In the genomic region with DNA sequence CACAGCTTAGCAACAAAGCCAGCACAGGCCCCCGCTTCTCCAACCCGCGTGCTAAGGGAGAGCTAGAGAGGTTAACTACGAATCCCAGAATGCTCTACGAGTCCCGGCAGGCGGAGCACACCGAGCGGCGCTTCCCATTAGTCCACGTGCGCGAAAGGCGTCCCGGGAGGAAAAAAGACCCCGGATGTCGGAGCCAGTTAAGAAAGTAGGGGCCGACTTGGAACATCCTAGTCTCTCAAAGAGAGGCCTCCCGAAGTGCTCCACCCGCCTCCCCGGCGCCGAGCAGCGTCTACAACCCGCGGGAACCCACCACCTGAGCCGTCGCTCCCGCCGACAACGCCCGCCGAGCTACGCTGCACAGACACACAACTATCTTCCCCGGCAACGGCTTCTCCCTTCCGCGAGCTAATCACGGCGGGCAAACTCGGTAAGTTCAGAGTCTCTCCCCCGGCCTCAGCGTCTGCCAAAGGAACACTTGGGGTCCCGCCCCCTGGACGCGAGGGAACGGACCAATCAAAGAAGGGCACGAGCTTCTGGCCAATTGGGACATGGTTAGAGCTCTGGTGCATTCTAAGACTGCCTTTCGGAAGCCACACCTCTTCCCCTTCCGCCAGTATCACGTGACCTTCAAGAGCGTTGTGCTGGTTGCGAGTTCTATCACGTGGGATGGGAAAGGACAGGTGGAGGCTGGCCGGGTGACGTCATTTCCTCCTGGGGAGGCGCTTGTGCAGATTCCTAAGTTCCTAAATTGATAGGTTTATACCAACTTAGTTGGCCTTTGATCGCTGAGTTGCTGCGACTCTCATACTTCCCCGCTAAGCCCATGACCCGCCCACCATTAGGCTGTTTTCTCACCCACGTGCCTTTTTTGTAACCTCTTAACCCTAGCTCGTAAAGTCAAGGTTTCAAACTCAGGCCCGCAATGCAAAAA, we compare ENCODE assay signal across 8 mouse cellular contexts. TPM values are rescaled to one million over a fixed set of nuclear protein-coding genes. Genes with fewer than 3 reads are reported as not detected.
DNase-seq lines count a peak whose midpoint lies in the region; ATAC-seq and TF ChIP-seq lines count a peak whose summit lies in the region.

A gene (plus strand): TSS at position 101 of the 931 bp plus-strand sequence.
A gene (minus strand): TSS at position 591 of the 931 bp plus-strand sequence.

- no peaks in the 10 kb centered on the region for H3K27me3 ChIP-seq in forebrain, embryonic 15.5 days

- H3K4me1 ChIP-seq in ES-E14 (ENCODE audit: control insufficient read depth in 2 of 2, insufficient read depth in 2 of 2, low read length in 2 of 2, poor library complexity in 1 of 2) = peaks cover 4 to 12% of the 10 kb centered on the region in 2 experiments
- peaks cover 26% of the 10 kb centered on the region for H3K4me1 ChIP-seq in forebrain, embryonic 15.5 days
- no peaks in the 10 kb centered on the region for H3K4me1 ChIP-seq in lung, adult 2 months (ENCODE audit: control insufficient read depth, insufficient read depth, low read length)

- peak within 1 kb of the TSS; percentile 79 for H3K4me2 ChIP-seq in forebrain, embryonic 15.5 days (replicated peaks)

- peak; percentile 70 for TF ChIP-seq POLR2A in lung, adult 2 months (IDR thresholded peaks at IDR 0.05; ENCODE audit: borderline replicate concordance, extremely low read depth, low read depth, low read length)

- peak within 1 kb of the TSS; percentile 97 for H3K9ac ChIP-seq in ES-E14 (ENCODE audit: insufficient read depth, low read depth, low read length, poor library complexity, severe bottlenecking)
- peak within 1 kb of the TSS; percentile 81 for H3K9ac ChIP-seq in forebrain, embryonic 15.5 days (replicated peaks)

- DNase-seq in ES-E14 (ENCODE audit: low read depth, low spot score) = peak; percentile 99
- peak; percentile 99 for DNase-seq in cerebellum, adult 11-12 months
- DNase-seq in heart, postnatal 25 days (ENCODE audit: low spot score) = peak; percentile 98
- DNase-seq in layer of hippocampus, adult 18-20 months (ENCODE audit: low spot score in 2 of 2) = peak; percentile 98 to 99
- peak; percentile 93 for DNase-seq in lung, adult 2 months
- DNase-seq in thymus, adult 18-20 months = peak; percentile 95 to 99

- peak; percentile 98 for ATAC-seq in forebrain, embryonic 15.5 days (replicated peaks)
- ATAC-seq in neutrophil, adult 5-6 weeks (ENCODE audit: extremely low read depth, insufficient number of reproducible peaks, low FRiP score, poor library complexity, severe bottlenecking) = peak; percentile 96

- intact Hi-C loops in heart, postnatal 25 days (cut with DNase I) = no loop called here

- no peak for TF ChIP-seq CTCF in lung, adult 2 months (IDR thresholded peaks at IDR 0.05; ENCODE audit: insufficient read depth, low read length)

- H3K27ac ChIP-seq in ES-E14 (ENCODE audit: insufficient read depth, low read depth, low read length, poor library complexity, severe bottlenecking) = peak within 1 kb of the TSS; percentile 99
- H3K27ac ChIP-seq in forebrain, embryonic 15.5 days (replicated peaks) = peak within 1 kb of the TSS; percentile 98

- H3K4me3 ChIP-seq in ES-E14 (ENCODE audit: insufficient read depth in 1 of 2, low read depth in 1 of 2, low read length in 2 of 2, poor library complexity in 1 of 2, severe bottlenecking in 1 of 2) = peak within 1 kb of the TSS; percentile 94 to 100
- peak within 1 kb of the TSS; percentile 84 for H3K4me3 ChIP-seq in forebrain, embryonic 15.5 days
- peak within 1 kb of the TSS; percentile 86 for H3K4me3 ChIP-seq in lung, adult 2 months (replicated peaks; ENCODE audit: extremely low read depth, low read depth, low read length)

- WGBS in forebrain, embryonic 15.5 days = under 1% methylated on average over 64 of the region's 64 CpGs
- WGBS in lung, adult 2 months = under 1% methylated on average over 64 of the region's 64 CpGs

- peaks cover 40% of the 10 kb centered on the region for H3K36me3 ChIP-seq in ES-E14 (ENCODE audit: control insufficient read depth, insufficient read depth, low read length, poor library complexity, severe bottlenecking)
- peaks cover 28% of the 10 kb centered on the region for H3K36me3 ChIP-seq in forebrain, embryonic 15.5 days

- in situ Hi-C loops in ES-E14 (cut with MboI; ENCODE audit: low sequenced_read_pairs in 2 of 2, unreplicated experiment in 2 of 2) = no loop called here

- no peaks in the 10 kb centered on the region for H3K9me3 ChIP-seq in ES-E14 (ENCODE audit: control insufficient read depth, insufficient read depth, low read depth, low read length)
- no peaks in the 10 kb centered on the region for H3K9me3 ChIP-seq in forebrain, embryonic 15.5 days

TF ChIP-seq in ES-E14, 5 proteins besides CTCF, POLR2A, EP300 and RAD21:
- TF ChIP-seq ZC3H11A (IDR thresholded peaks at IDR 0.05; ENCODE audit: borderline replicate concordance, low read depth, low read length) (no peak), MAFK (IDR thresholded peaks at IDR 0.05; ENCODE audit: insufficient read depth, low read depth, low read length) (no peak), ZNF384 (IDR thresholded peaks at IDR 0.05; ENCODE audit: low read depth, low read length) (no peak), HCFC1 (IDR thresholded peaks at IDR 0.05; ENCODE audit: borderline replicate concordance, insufficient read depth, low read length) (peak; percentile 89)

RNA-seq across cellular contexts. Expression of the first gene that starts in this region (rescaled TPM):
- total RNA-seq in ES-E14 (2012; rRNA removed) = 10.4 and 12.0 TPM in 2 replicates
- 3.6 and 3.9 TPM in 2 replicates for polyA plus RNA-seq in forebrain, embryonic 15.5 days (2015; fragmentation: Nextera tagmentation; extraction: Ambion mirVana)
- total RNA-seq in heart, postnatal 25 days (2021) = 10 to 100 TPM; 13.9 to 15.8 TPM
- total RNA-seq in layer of hippocampus, adult 18-20 months (2021) = 10 to 100 TPM; 20.6 to 23.8 TPM
- polyA plus RNA-seq in lung, adult 2 months (2012; rRNA removed) = 11.2 and 13.5 TPM in 2 replicates
- total RNA-seq in neutrophil, adult 5-6 weeks (2017) = 2.9 and 6.8 TPM in 2 replicates

RNA-seq across cellular contexts. Expression of the second gene that starts in this region (rescaled TPM):
- total RNA-seq in ES-E14 (2012; rRNA removed) = 113 and 129 TPM in 2 replicates
- polyA plus RNA-seq in forebrain, embryonic 15.5 days (2015; fragmentation: Nextera tagmentation; extraction: Ambion mirVana) = 228 and 236 TPM in 2 replicates
- 10 to 100 TPM; 40.0 to 42.5 TPM for total RNA-seq in heart, postnatal 25 days (2021)
- total RNA-seq in layer of hippocampus, adult 18-20 months (2021) = 10 to 100 TPM; 90.9 to 95.3 TPM
- polyA plus RNA-seq in lung, adult 2 months (2012; rRNA removed) = 135 and 136 TPM in 2 replicates
- 20.4 and 25.8 TPM in 2 replicates for total RNA-seq in neutrophil, adult 5-6 weeks (2017)

Comparison
In these comparisons a context has a peak if more than half of its experiments do, and no peak if none do; other contexts are left out.
1. Peak in every context shown above with its lines: DNase-seq, ATAC-seq, H3K4me3 ChIP-seq and H3K27ac ChIP-seq.